Mouse (Mus musculus) MEL (cell line): ENCODE data around the gene Defb20. TPM values are rescaled to one million over a fixed set of nuclear protein-coding genes. Genes with fewer than 3 reads are reported as not detected.

Source experiments
- DNase-seq: peaks from one replicate; pipeline ENCODE4 v3.0.0; 2011; ENCODE audit warnings: low read depth, low spot score
- H3K27ac ChIP-seq: 2 replicates; pipeline ENCODE4 v1.5.1; 2012; ENCODE audit warnings: low read depth, mild to moderate bottlenecking, control low read depth, low read length, moderate library complexity; ENCODE audit not compliant: control insufficient read depth
- H3K27me3 ChIP-seq, 2 experiments: fragments of 150-350 bp in 1 of 2; sonication (generic) in 1 of 2; 2 replicates each; pipeline ENCODE4 v1.6.1; 2012; ENCODE audit warnings: low read length in 2 of 2, mild to moderate bottlenecking in 2 of 2, improper control_type of control experiment in 1 of 2, moderate library complexity in 1 of 2; ENCODE audit not compliant: insufficient read depth in 2 of 2, control insufficient read depth in 1 of 2
- H3K36me3 ChIP-seq, 2 experiments: 2 replicates each; pipeline ENCODE4 v1.6.1; 2012 to 2014; ENCODE audit warnings: low read length in 2 of 2, improper control_type of control experiment in 1 of 2, inconsistent platforms in 1 of 2, mild to moderate bottlenecking in 1 of 2; ENCODE audit not compliant: insufficient read depth in 2 of 2, control insufficient read depth in 1 of 2
- H3K4me1 ChIP-seq, 2 experiments: fragments of 150-350 bp in 1 of 2; sonication (generic) in 1 of 2; 2 replicates each; pipeline ENCODE4 v1.6.1; 2012; ENCODE audit warnings: low read length in 2 of 2, improper control_type of control experiment in 1 of 2, mild to moderate bottlenecking in 1 of 2; ENCODE audit not compliant: insufficient read depth in 2 of 2, control insufficient read depth in 1 of 2
- H3K4me3 ChIP-seq, 2 experiments: fragments of 150-350 bp in 1 of 2; sonication (generic) in 1 of 2; 2 replicates each; pipeline ENCODE4 v1.5.1; 2012; ENCODE audit warnings: low read depth in 2 of 2, low read length in 2 of 2, mild to moderate bottlenecking in 2 of 2, moderate library complexity in 2 of 2, control low read depth in 1 of 2, improper control_type of control experiment in 1 of 2; ENCODE audit not compliant: control insufficient read depth in 1 of 2, insufficient read depth in 1 of 2
- H3K79me2 ChIP-seq: 2 replicates; pipeline ENCODE4 v1.6.1; 2012; ENCODE audit warnings: mild to moderate bottlenecking, low read length, moderate library complexity; ENCODE audit not compliant: control insufficient read depth, poor library complexity, insufficient read depth
- H3K9ac ChIP-seq: 2 replicates; pipeline ENCODE4 v1.6.1; 2012; ENCODE audit warnings: low read depth, mild to moderate bottlenecking, control low read depth, low read length, moderate library complexity; ENCODE audit not compliant: control insufficient read depth, poor library complexity, severe bottlenecking
- H3K9me3 ChIP-seq: fragments of 150-350 bp; sonication (generic); replicated peaks from 2 replicates; pipeline ENCODE4 v1.6.1; 2012; ENCODE audit warnings: mild to moderate bottlenecking, low read length, improper control_type of control experiment, moderate library complexity; ENCODE audit not compliant: insufficient read depth
- BHLHE40 ChIP-seq: IDR thresholded peaks from 2 replicates; pipeline ENCODE4 v1.6.1; 2012; ENCODE audit warnings: low read depth, mild to moderate bottlenecking, inconsistent platforms, low read length, improper control_type of control experiment, borderline replicate concordance
- CTCF ChIP-seq, 3 experiments: IDR thresholded peaks in 2 of 3; conservative IDR thresholded peaks in 1 of 3; 2 replicates each; pipeline ENCODE4 v1.5.1; 2011 to 2012; ENCODE audit warnings: low read length in 3 of 3, low read depth in 2 of 3, mild to moderate bottlenecking in 2 of 3, improper control_type of control experiment in 1 of 3, inconsistent platforms in 1 of 3, mixed read lengths in 1 of 3, moderate library complexity in 1 of 3; ENCODE audit not compliant: control insufficient read depth in 1 of 3, insufficient read depth in 1 of 3, poor library complexity in 1 of 3, severe bottlenecking in 1 of 3
- ELF1 ChIP-seq: IDR thresholded peaks from 2 replicates; pipeline ENCODE4 v1.6.1; 2014; ENCODE audit warnings: low read depth, mild to moderate bottlenecking, inconsistent platforms, low read length, improper control_type of control experiment, moderate library complexity
- EP300 ChIP-seq, 2 experiments: IDR thresholded peaks; 2 replicates each; pipeline ENCODE4 v1.6.1; 2011; ENCODE audit warnings: improper control_type of control experiment in 2 of 2, low read length in 2 of 2, low read depth in 1 of 2, mild to moderate bottlenecking in 1 of 2
- ETS1 ChIP-seq: IDR thresholded peaks from 2 replicates; pipeline ENCODE4 v1.6.1; 2012; ENCODE audit warnings: low read depth, mild to moderate bottlenecking, inconsistent platforms, low read length, improper control_type of control experiment, moderate library complexity
- GATA1 ChIP-seq: IDR thresholded peaks from 2 replicates; pipeline ENCODE4 v1.6.1; 2011; ENCODE audit warnings: low read depth, low read length, improper control_type of control experiment
- JUND ChIP-seq: IDR thresholded peaks from 2 replicates; pipeline ENCODE4 v1.6.1; 2011; ENCODE audit warnings: low read depth, mild to moderate bottlenecking, improper control_type of control experiment, low read length
- MAZ ChIP-seq: IDR thresholded peaks from 2 replicates; pipeline ENCODE4 v1.6.1; 2012; ENCODE audit warnings: low read depth, mild to moderate bottlenecking, inconsistent platforms, low read length, improper control_type of control experiment
- MEF2A ChIP-seq: IDR thresholded peaks from 2 replicates; pipeline ENCODE4 v1.6.1; 2014; ENCODE audit warnings: low read depth, mild to moderate bottlenecking, inconsistent platforms, low read length, improper control_type of control experiment; ENCODE audit not compliant: poor library complexity, insufficient replicate concordance, severe bottlenecking; ENCODE audit errors: extremely low read depth
- NELFE ChIP-seq: IDR thresholded peaks from 2 replicates; pipeline ENCODE4 v1.6.1; 2011; ENCODE audit warnings: low read depth, low read length, improper control_type of control experiment
- NRF1 ChIP-seq: IDR thresholded peaks from 2 replicates; pipeline ENCODE4 v1.6.1; 2014; ENCODE audit warnings: low read depth, mild to moderate bottlenecking, inconsistent platforms, low read length, improper control_type of control experiment, moderate library complexity; ENCODE audit not compliant: poor library complexity, insufficient read depth, severe bottlenecking
- RAD21 ChIP-seq: IDR thresholded peaks from 2 replicates; pipeline ENCODE4 v1.6.1; 2011; ENCODE audit warnings: mild to moderate bottlenecking, low read depth, low read length, improper control_type of control experiment
- SIN3A ChIP-seq: IDR thresholded peaks from 2 replicates; pipeline ENCODE4 v1.6.1; 2012; ENCODE audit warnings: low read length, improper control_type of control experiment, inconsistent platforms
- SMC3 ChIP-seq: IDR thresholded peaks from 2 replicates; pipeline ENCODE4 v1.6.1; 2011; ENCODE audit warnings: low read depth, low read length, improper control_type of control experiment
- TCF12 ChIP-seq: IDR thresholded peaks from 2 replicates; pipeline ENCODE4 v1.6.1; 2014; ENCODE audit warnings: low read depth, mild to moderate bottlenecking, inconsistent platforms, low read length, improper control_type of control experiment, moderate library complexity
- ZC3H11A ChIP-seq: IDR thresholded peaks from 2 replicates; pipeline ENCODE4 v1.6.1; 2012; ENCODE audit warnings: low read depth, mild to moderate bottlenecking, inconsistent platforms, low read length, improper control_type of control experiment
- ZNF384 ChIP-seq: IDR thresholded peaks from 2 replicates; pipeline ENCODE4 v1.6.1; 2012; ENCODE audit warnings: low read depth, mild to moderate bottlenecking, inconsistent platforms, low read length, improper control_type of control experiment
- polyA plus RNA-seq, 2 experiments: library from polyadenylated mRNA; stranded (reverse) in 1 of 2; unstranded in 1 of 2; fragments of >175 nt in 1 of 2; fragments of >200 nt in 1 of 2; gene quantifications; 2 replicates each; pipeline versions ENCODE4 v1.2.1 to v1.2.4; 2012; ENCODE audit warnings: low replicate concordance in 2 of 2, low read depth in 1 of 2; ENCODE audit not compliant: insufficient read length in 2 of 2, insufficient read depth in 1 of 2, missing spikeins in 1 of 2
- total RNA-seq: library from RNA; depleted of rRNA; stranded (reverse); fragments of 300-350 nt; gene quantifications from 2 replicates; pipeline ENCODE4 v1.2.3, GENCODE M21; 2012

The Defb20 gene
- total and polyA plus RNA-seq, 3 experiments: not detected

GRCm38 (mm10) chr2:152500204-152500862 lies 23.5 kb downstream of the Defb20 start:
- H3K36me3 ChIP-seq: peaks cover 0 to 3% of the 10 kb centered on the region in 2 experiments; a peak in 1 of 4 replicates
- peak overlapping the region in 1 of 2 experiments; percentile 23; a peak in 1 of 4 replicates for H3K4me3 ChIP-seq
- no peaks in the 10 kb centered on the region; a peak in 1 of 4 replicates for H3K27me3 ChIP-seq
- H3K79me2 ChIP-seq: no peaks in the 10 kb centered on the region
- H3K4me1 ChIP-seq: peaks cover 3 to 4% of the 10 kb centered on the region in 2 experiments; a peak in 2 of 4 replicates
- H3K9ac ChIP-seq: no peak overlapping the region
- no peaks in the 10 kb centered on the region for H3K9me3 ChIP-seq
- TF ChIP-seq ETS1: 0 out of 2 replicates have a peak, but pooled peaks have one; percentile 15
- peak; percentile 14 to 19; a peak in 2 of 4 replicates for TF ChIP-seq EP300 (IDR thresholded peaks at IDR 0.05; ENCODE audit: low read depth in 1 of 2, low read length in 2 of 2)
- peak; percentile 29; the same call in 1 of the 2 replicates for TF ChIP-seq ELF1
- peak; percentile 29; the same call in 1 of the 2 replicates for TF ChIP-seq TCF12
- TF ChIP-seq JUND: no peak
- peak; percentile 69 for TF ChIP-seq ZNF384
- no peak for TF ChIP-seq NELFE
- TF ChIP-seq GATA1: no peak
- DNase-seq: peak; percentile 76
- no peak overlapping the region for H3K27ac ChIP-seq

DNA sequence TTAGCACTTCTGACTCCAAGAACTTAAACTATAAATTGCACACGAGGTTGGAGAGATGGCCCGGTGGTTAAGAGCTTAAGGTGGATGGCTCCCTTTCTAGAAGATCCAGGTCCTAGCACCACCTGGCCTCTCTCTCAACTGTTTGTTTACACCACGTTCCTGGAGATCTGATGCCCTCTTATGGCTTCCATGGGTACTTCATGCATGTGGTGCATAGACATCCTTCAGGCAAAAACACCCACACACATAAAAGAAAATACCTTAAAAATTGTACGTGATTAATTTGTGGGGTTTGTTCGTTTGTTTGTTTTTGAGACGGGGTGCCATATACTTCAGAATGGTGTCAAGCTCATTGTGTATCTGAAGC lies 24.0 kb downstream of the Defb20 start:
- H3K4me1 ChIP-seq: peaks cover 3 to 4% of the 10 kb centered on the region in 2 experiments; a peak in 2 of 4 replicates
- peak; percentile 58 for DNase-seq
- no peak for TF ChIP-seq SIN3A
- no peak for TF ChIP-seq JUND
- TF ChIP-seq MEF2A: no peak
- TF ChIP-seq NRF1: no peak
- peak; percentile 65 for TF ChIP-seq RAD21
- peak; percentile 41; the same call in 1 of the 2 replicates for TF ChIP-seq ZC3H11A
- peak; percentile 55 for TF ChIP-seq SMC3
- TF ChIP-seq MAZ: no peak
- peak; percentile 38 to 69 (median 61) for TF ChIP-seq CTCF (IDR thresholded peaks at IDR 0.05 in 2 of 3, conservative IDR thresholded peaks at IDR 0.05 in 1 of 3; ENCODE audit: control insufficient read depth in 1 of 3, insufficient read depth in 1 of 3, low read depth in 2 of 3, low read length in 3 of 3, poor library complexity in 1 of 3, severe bottlenecking in 1 of 3)
- TF ChIP-seq BHLHE40: no peak
- no peak for TF ChIP-seq GATA1
- TF ChIP-seq, all 39 proteins: peak for 4
- no peak overlapping the region for H3K9ac ChIP-seq
- H3K27ac ChIP-seq: no peak overlapping the region
- H3K9me3 ChIP-seq: no peaks in the 10 kb centered on the region
- no peaks in the 10 kb centered on the region; a peak in 1 of 4 replicates for H3K27me3 ChIP-seq
- H3K36me3 ChIP-seq: peaks cover 0 to 3% of the 10 kb centered on the region in 2 experiments; a peak in 1 of 4 replicates
- H3K79me2 ChIP-seq: no peaks in the 10 kb centered on the region
- no peak overlapping the region for H3K4me3 ChIP-seq
